Mouse (Mus musculus) ES-Bruce4 (cell line): ENCODE measurements around the gene Polr2b.

Experiments
- CTCF ChIP-seq: IDR thresholded peaks from one replicate; pipeline ENCODE4 v1.8.1; 2011; ENCODE audit warnings: low read depth, low read length
- EP300 ChIP-seq: IDR thresholded peaks from 2 replicates; pipeline ENCODE4 v1.6.1; 2011; ENCODE audit warnings: low read depth, low read length; ENCODE audit not compliant: insufficient read depth
- POLR2A ChIP-seq: IDR thresholded peaks from one replicate; pipeline ENCODE4 v1.8.1; 2011; ENCODE audit warnings: low read length; ENCODE audit not compliant: insufficient read depth

GRCm38 (mm10) chr5:77307821-77308553, 2.0 kb upstream of the Polr2b start:
- TF ChIP-seq CTCF (no peak), EP300 (no peak), POLR2A (no peak)
